Mouse (Mus musculus) embryonic stem cell, embryonic (primary cell): ENCODE measurements around the gene Herc2.

Experiments
- CTCF ChIA-PET, 4 experiments: fragments of 300-600 bp in 2 of 4; fragments of 350-600 bp in 2 of 4; sonication (Branson Sonifier 250); formaldehyde crosslinking; loops; one replicate each; lab custom pipeline; 2022; ENCODE audit warnings: inconsistent platforms in 2 of 4; lab: Charles Lee
- POLR2A ChIA-PET, 4 experiments: fragments of 300-600 bp in 2 of 4; fragments of 350-600 bp in 2 of 4; sonication (Branson Sonifier 250); formaldehyde crosslinking; loops; one replicate each; lab custom pipeline; 2022; ENCODE audit warnings: antibody characterized with exemption in 4 of 4, inconsistent platforms in 1 of 4; lab: Charles Lee

Gene Herc2

DNA sequence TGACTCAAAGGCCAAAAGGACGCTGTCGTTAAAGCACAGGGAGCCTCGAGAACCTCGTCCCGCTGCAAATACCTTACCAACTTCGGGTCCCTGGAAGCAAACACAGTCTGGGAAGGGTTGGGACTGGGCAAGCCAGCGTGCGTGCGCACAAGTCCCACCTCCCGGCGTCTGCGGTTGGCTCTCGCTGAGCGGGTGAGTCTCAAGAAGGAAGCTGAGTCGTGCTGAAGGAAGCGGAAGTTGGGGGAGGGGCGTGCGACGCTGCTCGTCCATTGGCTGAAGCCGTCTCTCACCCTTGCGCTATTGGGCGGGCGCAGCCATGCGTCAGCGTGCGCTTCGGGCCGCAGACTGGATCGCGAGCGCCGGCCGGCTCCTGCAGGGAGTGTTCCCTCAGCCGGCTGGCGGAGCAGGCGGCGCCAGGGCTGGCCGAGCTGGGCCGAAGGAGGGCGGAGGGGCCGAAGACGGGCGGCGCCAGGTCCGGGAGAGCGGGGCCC lies at the start of gene Herc2:
Herc2 (plus strand) TSS at position 366 of the 491 bp plus-strand sequence.
- ChIA-PET POLR2A (interaction anchor here in 3 of 4 experiments (0.7 to 3.1 kb wide), 25 partner anchors 9 to 256 kb away, joined by 3 to 30 read pairs (median 4); partner anchors contain the start of genes Nipa2 (in 3 of the 3), Nipa1 (in 2 of the 3) and Tubgcp5 (in 1 of the 3)), CTCF (no interaction called here)

DNA sequence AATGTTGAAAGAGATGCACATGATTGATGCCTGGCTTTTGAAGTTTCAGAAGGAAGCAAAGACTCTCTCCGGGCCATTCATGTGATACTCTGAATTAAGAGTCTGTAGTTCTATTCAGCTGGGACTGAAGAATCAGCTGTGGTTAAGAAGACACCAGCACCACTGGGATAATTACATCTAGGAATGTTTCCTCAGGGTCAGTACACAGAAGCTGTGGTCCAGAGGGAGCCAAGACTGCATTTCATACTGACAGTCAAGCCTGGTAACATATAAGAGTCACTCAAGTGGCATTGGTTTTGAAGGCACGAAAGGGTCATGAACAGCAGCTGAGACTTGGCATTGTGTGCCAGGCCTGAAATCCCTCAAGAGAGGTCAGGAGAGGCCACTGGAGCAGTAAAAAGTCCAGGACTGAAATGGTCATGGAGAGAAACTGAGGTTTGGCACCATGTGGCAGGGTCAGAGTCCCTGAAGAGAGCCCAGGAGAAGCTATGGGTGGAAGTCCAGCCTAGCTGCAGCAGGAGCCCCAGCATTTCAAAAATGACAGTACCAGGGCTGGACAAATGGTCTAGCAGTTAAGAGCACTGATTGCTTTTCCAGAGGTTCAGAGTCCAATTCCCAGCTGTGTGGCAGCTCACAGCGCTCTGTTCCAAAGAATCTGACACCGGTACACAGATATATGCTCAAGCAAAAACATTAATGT lies 39.5 kb upstream of the Herc2 start:
- ChIA-PET POLR2A (interaction anchor here in 3 of 4 experiments (0.6 to 2.3 kb wide), 5 partner anchors 8 to 48 kb away, joined by 3 to 9 read pairs (median 4); partner anchors contain the start of genes Nipa1 (in 1 of the 3) and Nipa2 (in 1 of the 3)), CTCF (interaction anchor here in 1 of 4 experiments (0.7 kb wide), 1 partner anchor 13 kb away, joined by 3 read pairs; no protein-coding TSS in a partner anchor)

DNA sequence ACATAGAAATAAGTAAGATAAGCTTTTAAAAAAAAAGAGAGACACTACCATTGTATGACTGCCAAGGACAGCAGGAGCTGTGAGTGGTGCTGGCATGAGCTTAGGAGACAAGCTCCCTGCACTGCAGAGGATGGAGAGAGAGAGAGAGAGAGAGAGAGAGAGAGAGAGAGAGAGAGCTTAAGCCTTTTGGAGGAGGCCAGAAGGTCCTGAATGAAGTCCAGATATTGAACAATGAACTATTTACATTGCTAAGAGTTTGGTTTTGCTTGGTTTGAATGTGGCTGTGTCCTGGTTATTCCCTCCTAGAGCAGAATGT lies 39.0 kb upstream of the Herc2 start:
- CTCF ChIA-PET, result interaction anchor here in 1 of 4 experiments (0.7 kb wide), 1 partner anchor 14 kb away, joined by 3 read pairs; no protein-coding TSS in a partner anchor
- POLR2A ChIA-PET, result interaction anchor here in 3 of 4 experiments (0.6 to 2.3 kb wide), 6 partner anchors 8 to 49 kb away, joined by 3 to 9 read pairs (median 4); partner anchors contain the start of genes Nipa1 (in 1 of the 3) and Nipa2 (in 1 of the 3)

DNA sequence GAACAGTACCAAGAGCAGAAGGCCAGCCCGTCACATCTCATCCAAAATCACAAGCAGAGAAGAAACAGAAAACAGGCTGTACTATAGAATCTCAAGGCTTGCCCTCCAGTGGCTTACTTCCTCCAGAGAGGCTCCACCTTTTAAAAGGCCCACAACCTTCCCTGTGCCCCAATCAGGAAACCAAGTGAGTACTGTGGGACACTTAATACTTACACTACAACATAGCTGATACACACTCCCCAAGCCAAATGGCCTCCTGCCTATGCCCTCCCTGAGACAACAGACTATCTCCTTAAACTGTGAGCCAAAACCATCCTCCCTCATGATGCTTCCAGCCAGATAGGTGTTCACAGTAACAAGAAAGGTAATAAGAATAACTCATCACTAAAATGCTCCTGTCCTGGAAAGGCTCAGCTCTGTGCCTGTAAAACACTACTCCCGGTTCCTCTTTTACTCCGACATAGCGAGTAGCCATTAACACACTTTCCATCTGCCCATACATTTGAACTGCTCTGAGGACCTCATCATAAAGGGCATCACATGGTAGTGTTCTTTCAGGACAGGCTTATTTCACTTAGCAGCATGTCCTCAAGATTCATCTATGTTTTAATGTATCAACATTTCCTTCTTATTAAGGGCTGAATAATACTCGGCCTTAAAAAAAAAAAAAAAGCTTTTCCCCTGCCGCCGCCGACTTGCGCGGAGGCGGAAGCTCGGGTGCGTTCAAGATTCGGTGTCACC lies 36.6 kb upstream of the Herc2 start:
- CTCF ChIA-PET, result interaction anchor here in 1 of 4 experiments (0.7 kb wide), 1 partner anchor 31 kb away, joined by 5 read pairs; no protein-coding TSS in a partner anchor
- POLR2A ChIA-PET, result interaction anchor here in 2 of 4 experiments (0.7 to 1.3 kb wide), 2 partner anchors 122 to 1353 kb away, joined by 3 read pairs; no protein-coding TSS in a partner anchor

DNA sequence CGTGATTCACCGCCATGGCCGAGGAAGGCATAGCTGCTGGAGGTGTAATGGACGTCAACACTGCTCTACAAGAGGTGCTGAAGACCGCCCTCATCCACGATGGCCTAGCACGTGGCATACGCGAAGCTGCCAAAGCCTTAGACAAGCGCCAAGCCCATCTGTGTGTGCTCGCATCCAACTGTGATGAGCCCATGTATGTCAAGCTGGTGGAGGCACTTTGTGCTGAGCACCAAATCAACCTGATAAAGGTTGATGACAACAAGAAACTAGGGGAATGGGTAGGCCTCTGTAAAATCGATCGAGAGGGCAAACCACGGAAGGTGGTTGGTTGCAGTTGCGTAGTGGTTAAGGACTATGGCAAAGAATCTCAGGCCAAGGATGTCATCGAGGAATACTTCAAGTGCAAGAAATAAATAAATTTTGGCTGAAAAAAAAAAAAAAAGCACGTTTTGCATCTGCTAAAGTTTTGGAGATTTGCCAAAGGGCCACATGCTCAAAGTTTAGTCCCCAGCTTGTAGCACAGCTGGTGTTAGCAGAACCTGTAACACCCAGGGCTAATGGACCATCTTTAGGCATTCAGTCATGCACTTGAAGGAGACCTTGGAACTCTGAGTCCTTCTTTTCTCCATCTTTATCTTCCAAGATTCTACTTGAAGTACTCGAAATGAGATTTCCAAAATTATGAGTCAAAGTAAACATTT lies 35.8 kb upstream of the Herc2 start:
- POLR2A ChIA-PET, result interaction anchor here in 1 of 4 experiments (1.3 kb wide), 1 partner anchor 123 kb away, joined by 3 read pairs; no protein-coding TSS in a partner anchor

GRCm38 (mm10) chr7:56015172-56015571 lies 34.8 kb upstream of the Herc2 start:
- POLR2A ChIA-PET, result no interaction called here
- CTCF ChIA-PET, result no interaction called here

More for the DNA sequence above, 35.8 kb upstream of the Herc2 start:
- CTCF ChIA-PET, result interaction anchor here in 1 of 4 experiments (0.7 kb wide), 1 partner anchor 32 kb away, joined by 5 read pairs; no protein-coding TSS in a partner anchor

GRCm38 (mm10) chr7:56015837-56016236 lies 34.2 kb upstream of the Herc2 start:
- CTCF ChIA-PET, result interaction anchor here in 1 of 4 experiments (0.5 kb wide), 1 partner anchor 29 kb away, joined by 4 read pairs; no protein-coding TSS in a partner anchor
- POLR2A ChIA-PET, result interaction anchor here in 1 of 4 experiments (0.6 kb wide), 1 partner anchor 29 kb away, joined by 3 read pairs; no protein-coding TSS in a partner anchor

DNA sequence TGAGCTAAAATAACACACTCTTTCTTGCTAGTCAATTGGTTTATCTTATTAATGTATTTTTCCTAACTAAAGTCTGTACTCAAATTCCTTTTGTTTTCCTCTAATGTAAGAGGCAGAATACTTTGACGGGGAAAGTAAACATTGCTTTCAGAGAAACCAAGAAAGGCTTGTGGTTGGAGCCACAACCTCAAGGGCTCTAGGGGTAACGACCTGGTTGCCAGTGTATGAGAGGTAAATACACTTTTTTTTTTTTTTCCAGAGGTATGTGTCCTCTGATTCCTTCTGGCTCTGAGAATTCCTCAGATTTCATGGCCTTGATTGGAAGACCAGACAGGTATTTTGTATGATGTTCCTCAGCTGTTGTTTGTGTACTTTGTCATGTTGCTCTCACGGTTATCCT lies 32.2 kb upstream of the Herc2 start:
- ChIA-PET POLR2A (interaction anchor here in 2 of 4 experiments (0.7 to 2.7 kb wide), 5 partner anchors 10 to 83 kb away, joined by 3 to 14 read pairs (median 4); partner anchors contain the start of genes Herc2 (in 1 of the 2) and Nipa2 (in 1 of the 2)), CTCF (no interaction called here)

DNA sequence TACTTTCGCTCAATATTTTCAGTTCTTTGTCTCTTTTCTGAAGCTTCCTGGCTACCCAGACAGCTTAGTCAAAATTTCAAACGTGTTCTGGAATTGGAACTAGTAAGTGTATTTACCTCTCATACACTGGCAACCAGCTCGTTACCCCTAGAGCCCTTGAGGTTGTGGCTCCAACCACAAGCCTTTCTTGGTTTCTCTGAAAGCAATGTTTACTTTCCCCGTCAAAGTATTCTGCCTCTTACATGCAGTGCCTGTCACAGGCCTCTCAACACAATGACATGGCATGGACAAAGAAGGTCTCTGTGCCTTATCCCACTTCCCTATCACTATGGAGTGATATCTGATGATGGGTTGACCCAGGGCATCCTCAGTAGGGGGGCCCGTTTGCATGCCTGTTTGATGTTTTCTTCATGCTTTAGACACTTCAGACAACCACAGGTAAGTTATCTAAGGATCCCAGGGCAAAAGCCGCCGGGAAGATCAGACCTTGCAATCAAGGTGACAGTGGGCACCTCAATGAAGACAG lies 31.5 kb upstream of the Herc2 start:
- ChIA-PET POLR2A (interaction anchor here in 3 of 4 experiments (0.8 to 2.7 kb wide), 12 partner anchors 8 to 176 kb away, joined by 3 to 20 read pairs (median 8); partner anchors contain the start of genes Nipa2 (in 3 of the 3) and Herc2 (in 2 of the 3)), CTCF (interaction anchor here in 1 of 4 experiments (1.4 kb wide), 1 partner anchor 24 kb away, joined by 5 read pairs; no protein-coding TSS in a partner anchor)

DNA sequence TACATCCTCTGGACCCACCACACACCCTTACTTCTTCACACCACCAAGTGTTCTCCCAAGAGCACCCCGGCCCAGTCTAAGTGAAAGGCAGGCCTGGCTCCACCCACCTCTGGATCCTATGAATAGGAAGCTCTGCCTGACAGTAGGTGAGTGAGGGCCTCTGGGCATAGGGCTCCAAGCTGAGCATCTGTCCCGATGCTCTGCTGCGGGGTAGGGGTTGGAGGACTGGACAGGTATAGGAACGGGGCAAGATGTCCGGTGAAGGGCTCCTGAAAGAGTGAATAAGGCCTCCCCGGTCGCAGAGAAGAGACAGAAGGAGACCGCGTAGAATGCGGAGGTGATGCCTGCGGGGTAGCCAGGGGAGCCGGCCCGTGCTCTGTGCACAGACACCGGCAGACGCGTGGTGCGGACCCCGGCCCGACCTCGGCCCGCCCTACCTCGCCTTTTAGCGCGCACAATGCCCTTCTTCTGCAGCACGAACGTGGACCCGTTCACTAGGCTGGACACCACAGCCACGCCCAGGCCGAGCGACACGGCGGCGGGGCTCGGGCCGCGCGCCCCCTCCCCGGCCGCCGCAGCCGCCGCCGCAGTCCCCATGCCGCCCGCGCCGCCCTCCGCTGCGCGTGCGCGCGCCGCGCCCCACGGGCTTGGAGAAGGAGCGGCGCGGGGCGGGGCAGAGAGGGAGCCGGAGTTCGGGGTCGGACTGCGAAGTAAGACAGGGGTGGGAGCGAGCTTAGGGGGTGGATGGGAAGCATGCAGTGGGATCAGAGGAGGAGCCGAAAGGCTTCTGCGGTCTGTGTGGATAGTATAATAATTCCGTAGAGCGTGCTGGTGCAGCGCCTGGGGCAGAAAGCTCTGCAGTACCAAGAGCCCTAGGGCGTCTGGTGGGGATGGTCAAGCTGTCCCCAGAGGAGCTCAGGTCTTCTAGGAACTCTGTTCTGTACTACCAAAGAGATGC lies 30.7 kb upstream of the Herc2 start:
- POLR2A ChIA-PET, result interaction anchor here in 3 of 4 experiments (0.7 to 2.7 kb wide), 16 partner anchors 9 to 225 kb away, joined by 3 to 20 read pairs (median 4); partner anchors contain the start of genes Nipa2 (in 3 of the 3), Herc2 (in 2 of the 3) and Tubgcp5 (in 1 of the 3)
- CTCF ChIA-PET, result interaction anchor here in 1 of 4 experiments (1.4 kb wide), 1 partner anchor 23 kb away, joined by 5 read pairs; no protein-coding TSS in a partner anchor

GRCm38 (mm10) chr7:56019930-56020253 lies 30.1 kb upstream of the Herc2 start, which contains the start of gene Nipa1:
Gene Nipa1, minus strand, starts transcription at chr7:56019954.
- ChIA-PET CTCF (interaction anchor here in 1 of 4 experiments (1.4 kb wide), 1 partner anchor 22 kb away, joined by 5 read pairs; no protein-coding TSS in a partner anchor), POLR2A (interaction anchor here in 3 of 4 experiments (0.7 to 2.7 kb wide), 12 partner anchors 8 to 128 kb away, joined by 3 to 20 read pairs (median 6); partner anchors contain the start of genes Nipa2 (in 3 of the 3) and Herc2 (in 2 of the 3))

GRCm38 (mm10) chr7:56023586-56023985 lies 26.4 kb upstream of the Herc2 start:
- POLR2A ChIA-PET, result no interaction called here
- CTCF ChIA-PET, result no interaction called here

- ChIA-PET POLR2A (interaction anchor here in 2 of 4 experiments (0.7 to 1.3 kb wide), 4 partner anchors 10 to 81 kb away, joined by 3 read pairs; partner anchors contain the start of gene Nipa2 (in 1 of the 2)), CTCF (interaction anchor here (0.5 to 1.5 kb wide), 16 partner anchors 9 to 431 kb away, joined by 3 to 9 read pairs (median 4); partner anchors contain the start of gene Nipa1 (in 1 of the 4))
Measured at GRCm38 (mm10) chr7:56042353-56042752, 7.6 kb upstream of the Herc2 start.

DNA sequence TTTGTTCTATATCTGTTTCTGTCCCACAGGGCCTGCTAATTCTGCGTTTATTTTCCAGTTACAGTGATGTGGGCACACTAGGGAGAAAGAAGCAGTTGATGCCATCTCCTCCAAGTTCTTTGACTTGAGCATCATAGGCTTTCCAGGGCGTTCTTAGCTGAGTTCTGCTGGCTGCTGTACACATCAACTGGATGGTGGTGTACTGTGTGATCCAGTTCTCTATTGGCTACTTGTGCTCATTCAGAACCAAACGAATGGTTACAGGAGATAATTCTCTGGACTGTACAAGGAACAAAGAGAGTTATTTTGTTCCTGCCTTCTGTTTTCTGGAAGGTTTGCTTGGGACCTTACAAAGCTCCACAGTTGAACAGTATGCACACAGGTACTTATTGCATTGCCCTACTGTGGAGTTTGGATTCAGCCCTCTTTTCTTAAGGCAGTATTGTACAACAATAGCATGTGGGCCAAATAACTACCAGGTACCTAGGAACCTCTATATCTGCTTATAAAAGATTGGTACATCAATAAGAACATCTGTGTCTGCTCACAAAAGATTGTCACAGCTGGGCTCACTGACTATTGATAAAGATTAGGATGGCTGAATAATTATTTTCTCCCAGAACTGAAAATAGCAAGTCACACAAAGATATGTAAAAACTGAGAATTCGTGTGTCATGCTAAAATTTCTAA lies 6.3 kb upstream of the Herc2 start:
- ChIA-PET CTCF (no interaction called here), POLR2A (interaction anchor here in 1 of 4 experiments (0.5 to 1.3 kb wide), 3 partner anchors 23 to 82 kb away, joined by 3 read pairs; no protein-coding TSS in a partner anchor)

GRCm38 (mm10) chr7:56044267-56044629 lies 5.7 kb upstream of the Herc2 start:
- ChIA-PET POLR2A (interaction anchor here in 1 of 4 experiments (0.5 kb wide), 1 partner anchor 36 kb away, joined by 3 read pairs; no protein-coding TSS in a partner anchor), CTCF (no interaction called here)
